Mouse (Mus musculus) kidney, adult 2 months (tissue): Measurements from ENCODE around the gene Cdc20b.

Experiments
- CTCF ChIP-seq: fragments of 200-500 bp; conservative IDR thresholded peaks from 2 replicates; pipeline ENCODE4 v1.5.1; 2011; ENCODE audit warnings: low read depth, mild to moderate bottlenecking, control low read depth, low read length, moderate library complexity, mixed read lengths; ENCODE audit not compliant: insufficient read depth, insufficient read length
- POLR2A ChIP-seq: fragments of 200-500 bp; IDR thresholded peaks from one replicate; pipeline ENCODE4 v1.6.1; 2011; ENCODE audit warnings: low read depth, low read length, control low read depth

GRCm38 (mm10) chr13:113129974-113130373 is 95.1 kb downstream of the Cdc20b start:
- TF ChIP-seq POLR2A (no peak), CTCF (no peak)
